Mouse (Mus musculus) lung, postnatal 0 days (tissue): ENCODE results near the gene Pctp. TPM values are rescaled to one million over a fixed set of nuclear protein-coding genes. Genes with fewer than 3 reads are reported as not detected.
A peak's percentile ranks its signal among the peaks of the same experiment; 100 is the strongest.

ENCODE experiments used
- ATAC-seq: fragments of 200-750 bp; cut with Nextera tagmentation; 2 replicates; pipeline ENCODE4 v1.8.0; 2017; ENCODE audit warnings: moderate library complexity
- DNase-seq: peaks from one replicate; pipeline ENCODE4 v3.0.0-alpha.2; 2016; ENCODE audit warnings: low spot score
- H3K27ac ChIP-seq: fragments of 300-500 bp; sonication (generic); 2 replicates; pipeline ENCODE4 v1.5.1; 2014; ENCODE audit warnings: antibody characterized with exemption, mild to moderate bottlenecking, low read length, mixed read lengths
- H3K27me3 ChIP-seq: fragments of 300-500 bp; sonication (generic); replicated peaks from 2 replicates; pipeline ENCODE4 v1.6.1; 2014; ENCODE audit warnings: low read length, mixed read lengths; ENCODE audit not compliant: insufficient read depth
- H3K36me3 ChIP-seq: fragments of 300-500 bp; sonication (generic); 2 replicates; pipeline ENCODE4 v1.6.1; 2014; ENCODE audit warnings: low read length, mixed read lengths; ENCODE audit not compliant: insufficient read depth
- H3K4me1 ChIP-seq: fragments of 300-500 bp; sonication (generic); 2 replicates; pipeline ENCODE4 v1.6.1; 2014; ENCODE audit warnings: antibody characterized with exemption, low read depth, low read length, mixed read lengths; ENCODE audit not compliant: insufficient read depth
- H3K4me2 ChIP-seq: fragments of 300-500 bp; sonication (generic); replicated peaks from 2 replicates; pipeline ENCODE4 v1.6.1; 2014; ENCODE audit warnings: low read depth, mild to moderate bottlenecking, low read length, moderate library complexity, mixed read lengths
- H3K4me3 ChIP-seq: fragments of 300-500 bp; sonication (generic); 2 replicates; pipeline ENCODE4 v1.5.1; 2014; ENCODE audit warnings: low read depth, low read length
- H3K9ac ChIP-seq: fragments of 300-500 bp; sonication (generic); replicated peaks from 2 replicates; pipeline ENCODE4 v1.6.1; 2014; ENCODE audit warnings: low read depth, mild to moderate bottlenecking
- H3K9me3 ChIP-seq: fragments of 300-500 bp; sonication (generic); 2 replicates; pipeline ENCODE4 v1.6.1; 2016; ENCODE audit warnings: low read length, mixed read lengths
- CTCF ChIP-seq: IDR thresholded peaks from 2 replicates; pipeline ENCODE4 v1.5.1; 2016; ENCODE audit warnings: antibody characterized with exemption, mild to moderate bottlenecking
- EP300 ChIP-seq: IDR thresholded peaks from 2 replicates; pipeline ENCODE4 v1.6.1; 2016; ENCODE audit warnings: antibody characterized with exemption, mild to moderate bottlenecking, control low read depth
- WGBS: fragments of 180-500 bp; shearing (Covaris S2); extraction: QIAGEN DNeasy Blood & Tissue Kit; methylation state at CpG from one replicate; pipeline ENCODE4 v1.1.7; 2014; 5-methylcytosine and 5-hydroxymethylcytosine counted together
- polyA plus RNA-seq: library from polyadenylated mRNA; unstranded; fragments of >200 nt; fragmentation: Nextera tagmentation; extraction: Ambion mirVana; gene quantifications from 2 replicates; pipeline ENCODE4 v1.2.1, GENCODE M21; 2015

Gene Pctp
- polyA plus RNA-seq, 1 experiment from 2014 or later: 11.0 TPM

DNA sequence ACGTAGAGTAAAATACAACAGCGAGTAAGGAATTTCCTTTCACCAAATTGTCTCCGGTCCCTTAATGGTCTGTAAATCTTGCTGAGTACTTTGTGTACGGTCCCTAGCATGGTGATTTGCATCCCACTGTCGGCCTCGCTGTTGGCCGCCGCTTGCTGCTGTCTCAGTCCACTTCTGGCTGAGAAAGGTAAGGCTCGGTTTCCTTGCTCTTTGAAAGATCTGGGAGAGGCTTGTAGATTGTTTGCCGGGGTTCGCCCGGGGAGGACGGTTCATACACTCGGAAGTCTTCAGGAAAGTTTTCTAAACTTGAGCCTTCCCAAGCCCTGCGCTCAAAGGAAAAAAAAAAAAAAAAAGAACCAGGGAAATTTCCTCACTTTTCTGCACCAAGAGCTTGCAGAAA lies 27.9 kb upstream of the Pctp start:
- Histone ChIP-seq H3K4me1 (peaks cover 6% of the 10 kb centered on the region), H3K4me2 (peak overlapping the region; percentile 57), H3K9me3 (no peaks in the 10 kb centered on the region), H3K4me3 (peak overlapping the region; percentile 41), H3K36me3 (no peaks in the 10 kb centered on the region), H3K27ac (peak overlapping the region; percentile 34), H3K27me3 (no peaks in the 10 kb centered on the region), H3K9ac (peak overlapping the region; percentile 39)
- peak; percentile 56; the same call in 1 of the 2 replicates for ATAC-seq
- under 1% methylated on average over 15 of the region's 15 CpGs for WGBS
- TF ChIP-seq CTCF (no peak), EP300 (no peak)
- peak; percentile 85 for DNase-seq

DNA sequence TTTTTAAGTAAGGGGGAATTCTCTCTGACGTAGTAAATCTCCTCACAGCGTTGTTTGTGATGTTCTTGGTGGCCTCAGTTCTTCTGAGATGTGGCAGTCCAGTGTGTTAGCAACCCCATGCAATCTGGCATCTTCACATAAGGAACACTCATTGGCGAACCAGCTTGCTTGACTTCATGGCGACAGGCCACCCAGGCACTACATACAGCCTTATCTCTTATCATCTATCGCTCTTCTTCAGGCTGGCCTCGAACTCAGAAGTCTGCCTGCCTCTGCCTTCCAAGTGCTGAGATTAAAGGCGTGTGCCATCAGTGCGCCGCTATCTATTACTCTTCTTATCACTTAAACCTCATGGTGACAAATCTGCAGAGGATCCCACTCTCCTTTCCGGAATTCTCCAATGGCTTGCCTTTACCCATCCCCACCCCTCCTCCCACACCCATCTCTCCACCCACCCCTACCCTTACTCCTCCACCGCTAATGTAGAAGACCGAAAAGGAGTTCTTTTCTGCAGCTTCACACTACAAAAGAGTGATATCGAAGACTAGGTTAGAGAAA lies 27.2 kb upstream of the Pctp start, which contains the start of gene Tmem100:
TSS of gene Tmem100 (plus strand) at position 508 of the 558 bp plus-strand sequence.
- Histone ChIP-seq H3K9ac (peak within 1 kb of the TSS; percentile 39), H3K36me3 (no peaks in the 10 kb centered on the region), H3K4me3 (peak within 1 kb of the TSS; percentile 41), H3K9me3 (no peaks in the 10 kb centered on the region), H3K27ac (peak within 1 kb of the TSS; percentile 34), H3K4me2 (peak within 1 kb of the TSS; percentile 57), H3K4me1 (peaks cover 6% of the 10 kb centered on the region), H3K27me3 (no peaks in the 10 kb centered on the region)
- 44% methylated on average over 13 of the region's 13 CpGs for WGBS
- TF ChIP-seq EP300: no peak
- TF ChIP-seq CTCF: no peak
- DNase-seq (no peak), ATAC-seq (no peak)

DNA sequence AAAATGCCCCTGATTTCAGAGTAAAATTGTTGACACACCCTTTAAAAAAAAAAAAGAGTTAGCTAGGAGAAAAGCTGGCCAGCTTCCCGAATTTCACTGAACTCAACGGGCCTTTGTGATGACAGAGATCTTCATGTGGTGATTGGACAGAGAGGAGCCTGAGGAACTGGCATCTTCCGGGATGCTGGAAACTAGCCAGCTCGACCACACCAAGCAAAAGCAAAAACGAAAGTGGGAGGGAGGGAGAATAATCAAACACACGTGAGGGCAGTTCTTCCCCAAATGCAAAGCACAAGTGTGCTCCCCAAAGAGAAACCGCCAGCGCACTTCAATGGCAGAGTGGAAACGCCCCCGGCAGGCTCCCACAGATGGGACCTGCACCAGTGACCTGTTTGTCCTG lies 26.7 kb upstream of the Pctp start:
- Histone ChIP-seq H3K27ac (0 out of 2 replicates have a peak overlapping the region, but pooled peaks have one; percentile 20), H3K4me3 (peak overlapping the region; percentile 41; the same call in 1 of the 2 replicates), H3K9me3 (no peaks in the 10 kb centered on the region), H3K27me3 (no peaks in the 10 kb centered on the region), H3K9ac (no peak overlapping the region), H3K36me3 (no peaks in the 10 kb centered on the region), H3K4me1 (peaks cover 6% of the 10 kb centered on the region), H3K4me2 (peak overlapping the region; percentile 57)
- peak; percentile 88 for DNase-seq
- ATAC-seq: peak; percentile 59
- TF ChIP-seq CTCF: no peak
- no peak for TF ChIP-seq EP300
- 14% methylated on average over 10 of the region's 10 CpGs for WGBS

- 85% methylated on average over 8 of the region's 8 CpGs for WGBS
- Histone ChIP-seq H3K9ac (no peak overlapping the region), H3K27ac (no peak overlapping the region), H3K9me3 (no peaks in the 10 kb centered on the region), H3K27me3 (no peaks in the 10 kb centered on the region), H3K36me3 (no peaks in the 10 kb centered on the region), H3K4me1 (peaks cover 6% of the 10 kb centered on the region), H3K4me2 (no peak overlapping the region), H3K4me3 (no peak overlapping the region)
- DNase-seq (no peak), ATAC-seq (no peak)
- TF ChIP-seq EP300: no peak
- no peak for TF ChIP-seq CTCF
These were observed 26.1 kb upstream of the Pctp start for GRCm38 (mm10) chr11:90028746-90029145.

- DNase-seq (no peak), ATAC-seq (no peak)
- H3K9ac ChIP-seq: no peak overlapping the region
- no peak overlapping the region for H3K4me3 ChIP-seq
- TF ChIP-seq CTCF: no peak
- no peak for TF ChIP-seq EP300
- H3K4me1 ChIP-seq: peaks cover 6% of the 10 kb centered on the region
- H3K4me2 ChIP-seq: no peak overlapping the region
- no peaks in the 10 kb centered on the region for H3K9me3 ChIP-seq
- H3K36me3 ChIP-seq: no peaks in the 10 kb centered on the region
- 58% methylated on average over 7 of the region's 7 CpGs for WGBS
- no peaks in the 10 kb centered on the region for H3K27me3 ChIP-seq
- H3K27ac ChIP-seq: no peak overlapping the region
These were observed 24.5 kb upstream of the Pctp start for GRCm38 (mm10) chr11:90027216-90027615.

DNA sequence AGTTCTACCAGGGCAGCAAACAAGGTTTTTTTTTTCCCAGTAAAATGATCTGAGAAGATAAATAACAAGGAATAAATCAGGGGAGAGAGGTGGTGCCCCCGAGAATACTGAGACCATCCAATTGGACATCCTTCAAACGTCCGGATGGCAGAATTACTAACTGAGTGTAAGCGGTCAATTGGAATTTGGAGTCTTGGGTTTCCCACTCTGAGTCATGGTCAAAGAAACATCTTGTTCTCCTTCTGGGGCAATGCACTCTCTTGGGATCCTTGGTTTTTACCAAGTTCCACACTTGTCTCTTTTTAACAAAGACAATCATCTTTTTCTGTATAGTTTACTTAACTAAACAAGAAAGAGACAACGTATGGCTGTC lies 24.1 kb upstream of the Pctp start:
- Histone ChIP-seq H3K4me2 (no peak overlapping the region), H3K9me3 (no peaks in the 10 kb centered on the region), H3K27ac (no peak overlapping the region), H3K4me1 (peaks cover 6% of the 10 kb centered on the region), H3K27me3 (no peaks in the 10 kb centered on the region), H3K36me3 (no peaks in the 10 kb centered on the region), H3K9ac (no peak overlapping the region), H3K4me3 (no peak overlapping the region)
- WGBS: 61% methylated on average over 5 of the region's 5 CpGs
- DNase-seq (no peak), ATAC-seq (no peak)
- no peak for TF ChIP-seq EP300
- TF ChIP-seq CTCF: no peak
